Mouse (Mus musculus): ENCODE measurements at regions not wholly inside any gene's neighbourhood (a gene's known extent, or its start where the extent isn't known, plus 50 kb on each side); places are given as distances from the start of the nearest gene placed in this dataset.

GRCm38 (mm10) chr7:117739706-117740105 is 358.9 kb downstream of the Xylt1 start:
- 38% methylated on average over 6 of the region's 6 CpGs for WGBS
- Histone ChIP-seq H3K27ac (ENCODE audit: low read depth, low read length) (no peak overlapping the region), H3K4me3 (ENCODE audit: low read depth, low read length) (no peak overlapping the region), H3K9ac (no peak overlapping the region), H3K4me2 (ENCODE audit: low read depth) (no peak overlapping the region), H3K36me3 (ENCODE audit: insufficient read depth) (no peaks in the 10 kb centered on the region), H3K9me3 (ENCODE audit: low read length) (no peaks in the 10 kb centered on the region), H3K4me1 (ENCODE audit: insufficient read depth) (0 out of 2 replicates have a peak, but pooled peaks cover 7% of the 10 kb centered on the region), H3K27me3 (ENCODE audit: insufficient read depth, low read length) (no peaks in the 10 kb centered on the region)
- ATAC-seq (peak; percentile 32; the same call in 1 of the 2 replicates), DNase-seq (peak; percentile 63)
- no peak for TF ChIP-seq CTCF (IDR thresholded peaks at IDR 0.05; ENCODE audit: low read depth)

- WGBS, result 19% methylated on average over 3 of the region's 3 CpGs
- Histone ChIP-seq H3K9ac (no peak overlapping the region), H3K36me3 (ENCODE audit: insufficient read depth) (no peaks in the 10 kb centered on the region), H3K27ac (ENCODE audit: low read depth, low read length) (no peak overlapping the region), H3K27me3 (ENCODE audit: insufficient read depth, low read length) (no peaks in the 10 kb centered on the region), H3K9me3 (ENCODE audit: low read length) (no peaks in the 10 kb centered on the region), H3K4me2 (ENCODE audit: low read depth) (no peak overlapping the region), H3K4me3 (ENCODE audit: low read depth, low read length) (no peak overlapping the region), H3K4me1 (ENCODE audit: insufficient read depth) (0 out of 2 replicates have a peak, but pooled peaks cover 7% of the 10 kb centered on the region)
- no peak for TF ChIP-seq CTCF (IDR thresholded peaks at IDR 0.05; ENCODE audit: low read depth)
- DNase-seq (no peak), ATAC-seq (no peak; the same call in 1 of the 2 replicates)
Measured at GRCm38 (mm10) chr7:117735699-117736020, 354.9 kb downstream of the Xylt1 start.

GRCm38 (mm10) chr7:117734994-117735698 is 354.4 kb downstream of the Xylt1 start:
- Histone ChIP-seq H3K36me3 (ENCODE audit: insufficient read depth) (no peaks in the 10 kb centered on the region), H3K9me3 (ENCODE audit: low read length) (no peaks in the 10 kb centered on the region), H3K4me3 (ENCODE audit: low read depth, low read length) (no peak overlapping the region), H3K27me3 (ENCODE audit: insufficient read depth, low read length) (no peaks in the 10 kb centered on the region), H3K27ac (ENCODE audit: low read depth, low read length) (no peak overlapping the region), H3K4me1 (ENCODE audit: insufficient read depth) (0 out of 2 replicates have a peak, but pooled peaks cover 7% of the 10 kb centered on the region), H3K4me2 (ENCODE audit: low read depth) (no peak overlapping the region), H3K9ac (no peak overlapping the region)
- ATAC-seq (no peak; the same call in 1 of the 2 replicates), DNase-seq (no peak)
- no peak for TF ChIP-seq CTCF (IDR thresholded peaks at IDR 0.05; ENCODE audit: low read depth)
- 28% methylated on average over 7 of the region's 7 CpGs for WGBS

- no peaks in the 10 kb centered on the region for H3K36me3 ChIP-seq (ENCODE audit: insufficient read depth)
- no peak overlapping the region for H3K4me3 ChIP-seq (ENCODE audit: low read depth, low read length)
- TF ChIP-seq CTCF (IDR thresholded peaks at IDR 0.05; ENCODE audit: low read depth), result peak; percentile 46
- no peak overlapping the region for H3K4me2 ChIP-seq (ENCODE audit: low read depth)
- WGBS, result 87% methylated on average over 4 of the region's 4 CpGs
- no peaks in the 10 kb centered on the region for H3K27me3 ChIP-seq (ENCODE audit: insufficient read depth, low read length)
- no peaks in the 10 kb centered on the region for H3K4me1 ChIP-seq (ENCODE audit: insufficient read depth)
- H3K9me3 ChIP-seq (ENCODE audit: low read length), result no peaks in the 10 kb centered on the region
- no peak overlapping the region for H3K9ac ChIP-seq
- H3K27ac ChIP-seq (ENCODE audit: low read depth, low read length), result no peak overlapping the region
- no peak for DNase-seq
- no peak for ATAC-seq
Measured at GRCm38 (mm10) chr7:117729067-117729466, 348.3 kb downstream of the Xylt1 start.

Small RNA genes lying in the stretch of these regions (microRNA-seq; reads per million reads assigned to microRNA genes)
- gene Gm24063, result 0 reads per million in 2 experiments
